In the genomic region with DNA sequence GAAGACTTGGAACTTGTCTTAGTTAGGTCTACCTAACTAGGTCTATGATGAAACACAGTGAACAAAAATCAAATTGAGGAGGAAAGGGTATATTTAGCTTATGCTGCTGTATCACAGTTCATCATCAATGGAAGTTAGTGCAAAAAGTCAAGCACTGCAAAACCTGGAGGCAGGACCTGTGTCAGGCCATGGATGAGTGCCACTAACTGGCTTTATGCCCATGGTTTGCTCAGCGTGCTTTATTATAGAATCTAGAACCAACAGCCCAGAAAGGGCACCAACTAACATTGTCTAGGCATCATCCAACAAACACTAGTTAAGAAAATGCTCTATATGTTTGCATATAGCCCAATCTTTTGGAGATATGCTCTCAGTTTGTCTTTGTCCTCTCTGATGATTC, we compare ENCODE assay signal across 12 mouse cellular contexts.
"Had no signal": no experiment of that assay in that cellular context is flagged by ENCODE, and none has a peak within 500 bp of the region (broad histone marks: within the 10 kb centered on the region; RNA-seq: fewer than 3 reads in every experiment).

No protein-coding gene starts in this region.

- DNase-seq: cerebellum, adult 9-10 months; cerebellum, adult 9-11 months; embryo, embryonic 11 days; forebrain, postnatal 0 days; gastrocnemius, adult 2 months; gastrocnemius, postnatal 10 days; gastrocnemius, postnatal 14 days; gastrocnemius, postnatal 25 days; gastrocnemius, postnatal 36 days; heart, adult 11 months; heart, adult 18-20 months; heart, adult 2 months had no signal
